Mouse (Mus musculus) MEL (cell line): Measurements from ENCODE around the gene Smg5. TPM values are rescaled to one million over a fixed set of nuclear protein-coding genes. Genes with fewer than 3 reads are reported as not detected.
A peak's percentile ranks its signal among the peaks of the same experiment; 100 is the strongest.

ENCODE experiments used
- DNase-seq: peaks from one replicate; pipeline ENCODE4 v3.0.0; 2011; ENCODE audit warnings: low read depth, low spot score
- H3K27ac ChIP-seq: 2 replicates; pipeline ENCODE4 v1.5.1; 2012; ENCODE audit warnings: low read depth, mild to moderate bottlenecking, control low read depth, low read length, moderate library complexity; ENCODE audit not compliant: control insufficient read depth
- H3K27me3 ChIP-seq, 2 experiments: fragments of 150-350 bp in 1 of 2; sonication (generic) in 1 of 2; 2 replicates each; pipeline ENCODE4 v1.6.1; 2012; ENCODE audit warnings: low read length in 2 of 2, mild to moderate bottlenecking in 2 of 2, improper control_type of control experiment in 1 of 2, moderate library complexity in 1 of 2; ENCODE audit not compliant: insufficient read depth in 2 of 2, control insufficient read depth in 1 of 2
- H3K36me3 ChIP-seq, 2 experiments: 2 replicates each; pipeline ENCODE4 v1.6.1; 2012 to 2014; ENCODE audit warnings: low read length in 2 of 2, improper control_type of control experiment in 1 of 2, inconsistent platforms in 1 of 2, mild to moderate bottlenecking in 1 of 2; ENCODE audit not compliant: insufficient read depth in 2 of 2, control insufficient read depth in 1 of 2
- H3K4me1 ChIP-seq, 2 experiments: fragments of 150-350 bp in 1 of 2; sonication (generic) in 1 of 2; 2 replicates each; pipeline ENCODE4 v1.6.1; 2012; ENCODE audit warnings: low read length in 2 of 2, improper control_type of control experiment in 1 of 2, mild to moderate bottlenecking in 1 of 2; ENCODE audit not compliant: insufficient read depth in 2 of 2, control insufficient read depth in 1 of 2
- H3K4me3 ChIP-seq, 2 experiments: fragments of 150-350 bp in 1 of 2; sonication (generic) in 1 of 2; 2 replicates each; pipeline ENCODE4 v1.5.1; 2012; ENCODE audit warnings: low read depth in 2 of 2, low read length in 2 of 2, mild to moderate bottlenecking in 2 of 2, moderate library complexity in 2 of 2, control low read depth in 1 of 2, improper control_type of control experiment in 1 of 2; ENCODE audit not compliant: control insufficient read depth in 1 of 2, insufficient read depth in 1 of 2
- H3K79me2 ChIP-seq: 2 replicates; pipeline ENCODE4 v1.6.1; 2012; ENCODE audit warnings: mild to moderate bottlenecking, low read length, moderate library complexity; ENCODE audit not compliant: control insufficient read depth, poor library complexity, insufficient read depth
- H3K9ac ChIP-seq: 2 replicates; pipeline ENCODE4 v1.6.1; 2012; ENCODE audit warnings: low read depth, mild to moderate bottlenecking, control low read depth, low read length, moderate library complexity; ENCODE audit not compliant: control insufficient read depth, poor library complexity, severe bottlenecking
- H3K9me3 ChIP-seq: fragments of 150-350 bp; sonication (generic); replicated peaks from 2 replicates; pipeline ENCODE4 v1.6.1; 2012; ENCODE audit warnings: mild to moderate bottlenecking, low read length, improper control_type of control experiment, moderate library complexity; ENCODE audit not compliant: insufficient read depth
- BHLHE40 ChIP-seq: IDR thresholded peaks from 2 replicates; pipeline ENCODE4 v1.6.1; 2012; ENCODE audit warnings: low read depth, mild to moderate bottlenecking, inconsistent platforms, low read length, improper control_type of control experiment, borderline replicate concordance
- CHD2 ChIP-seq: IDR thresholded peaks from 2 replicates; pipeline ENCODE4 v1.6.1; 2011; ENCODE audit warnings: low read length, improper control_type of control experiment
- CTCF ChIP-seq, 3 experiments: IDR thresholded peaks in 2 of 3; conservative IDR thresholded peaks in 1 of 3; 2 replicates each; pipeline ENCODE4 v1.5.1; 2011 to 2012; ENCODE audit warnings: low read length in 3 of 3, low read depth in 2 of 3, mild to moderate bottlenecking in 2 of 3, improper control_type of control experiment in 1 of 3, inconsistent platforms in 1 of 3, mixed read lengths in 1 of 3, moderate library complexity in 1 of 3; ENCODE audit not compliant: control insufficient read depth in 1 of 3, insufficient read depth in 1 of 3, poor library complexity in 1 of 3, severe bottlenecking in 1 of 3
- GABPA ChIP-seq: IDR thresholded peaks from 2 replicates; pipeline ENCODE4 v1.6.1; 2012; ENCODE audit warnings: low read depth, mild to moderate bottlenecking, inconsistent platforms, low read length, improper control_type of control experiment, moderate library complexity
- MAX ChIP-seq: IDR thresholded peaks from 2 replicates; pipeline ENCODE4 v1.6.1; 2011; ENCODE audit warnings: low read length, improper control_type of control experiment
- MXI1 ChIP-seq: IDR thresholded peaks from 2 replicates; pipeline ENCODE4 v1.6.1; 2011; ENCODE audit warnings: mild to moderate bottlenecking, low read depth, low read length, improper control_type of control experiment
- MYC ChIP-seq: IDR thresholded peaks from 2 replicates; pipeline ENCODE4 v1.6.1; 2011; ENCODE audit warnings: low read depth, mild to moderate bottlenecking, low read length, improper control_type of control experiment, moderate library complexity
- POLR2AphosphoS2 ChIP-seq: IDR thresholded peaks from 2 replicates; pipeline ENCODE4 v1.6.1; 2011; ENCODE audit warnings: low read length, improper control_type of control experiment
- RAD21 ChIP-seq: IDR thresholded peaks from 2 replicates; pipeline ENCODE4 v1.6.1; 2011; ENCODE audit warnings: mild to moderate bottlenecking, low read depth, low read length, improper control_type of control experiment
- RCOR1 ChIP-seq: IDR thresholded peaks from 2 replicates; pipeline ENCODE4 v1.6.1; 2012; ENCODE audit warnings: low read depth, mild to moderate bottlenecking, inconsistent platforms, low read length, improper control_type of control experiment
- SIN3A ChIP-seq: IDR thresholded peaks from 2 replicates; pipeline ENCODE4 v1.6.1; 2012; ENCODE audit warnings: low read length, improper control_type of control experiment, inconsistent platforms
- SMC3 ChIP-seq: IDR thresholded peaks from 2 replicates; pipeline ENCODE4 v1.6.1; 2011; ENCODE audit warnings: low read depth, low read length, improper control_type of control experiment
- TBP ChIP-seq: IDR thresholded peaks from 2 replicates; pipeline ENCODE4 v1.8.0; 2011; ENCODE audit warnings: low read depth, low read length, improper control_type of control experiment
- TCF12 ChIP-seq: IDR thresholded peaks from 2 replicates; pipeline ENCODE4 v1.6.1; 2014; ENCODE audit warnings: low read depth, mild to moderate bottlenecking, inconsistent platforms, low read length, improper control_type of control experiment, moderate library complexity
- USF1 ChIP-seq: IDR thresholded peaks from 2 replicates; pipeline ENCODE4 v1.6.1; 2014; ENCODE audit warnings: low read depth, mild to moderate bottlenecking, inconsistent platforms, low read length, improper control_type of control experiment, moderate library complexity
- ZC3H11A ChIP-seq: IDR thresholded peaks from 2 replicates; pipeline ENCODE4 v1.6.1; 2012; ENCODE audit warnings: low read depth, mild to moderate bottlenecking, inconsistent platforms, low read length, improper control_type of control experiment
- ZNF384 ChIP-seq: IDR thresholded peaks from 2 replicates; pipeline ENCODE4 v1.6.1; 2012; ENCODE audit warnings: low read depth, mild to moderate bottlenecking, inconsistent platforms, low read length, improper control_type of control experiment
- polyA plus RNA-seq, 2 experiments: library from polyadenylated mRNA; stranded (reverse) in 1 of 2; unstranded in 1 of 2; fragments of >175 nt in 1 of 2; fragments of >200 nt in 1 of 2; gene quantifications; 2 replicates each; pipeline versions ENCODE4 v1.2.1 to v1.2.4; 2012; ENCODE audit warnings: low replicate concordance in 2 of 2, low read depth in 1 of 2; ENCODE audit not compliant: insufficient read length in 2 of 2, insufficient read depth in 1 of 2, missing spikeins in 1 of 2
- total RNA-seq: library from RNA; depleted of rRNA; stranded (reverse); fragments of 300-350 nt; gene quantifications from 2 replicates; pipeline ENCODE4 v1.2.3, GENCODE M21; 2012

The Smg5 gene
- total and polyA plus RNA-seq, 3 experiments = 97.9 to 148 (median 123) TPM

DNA sequence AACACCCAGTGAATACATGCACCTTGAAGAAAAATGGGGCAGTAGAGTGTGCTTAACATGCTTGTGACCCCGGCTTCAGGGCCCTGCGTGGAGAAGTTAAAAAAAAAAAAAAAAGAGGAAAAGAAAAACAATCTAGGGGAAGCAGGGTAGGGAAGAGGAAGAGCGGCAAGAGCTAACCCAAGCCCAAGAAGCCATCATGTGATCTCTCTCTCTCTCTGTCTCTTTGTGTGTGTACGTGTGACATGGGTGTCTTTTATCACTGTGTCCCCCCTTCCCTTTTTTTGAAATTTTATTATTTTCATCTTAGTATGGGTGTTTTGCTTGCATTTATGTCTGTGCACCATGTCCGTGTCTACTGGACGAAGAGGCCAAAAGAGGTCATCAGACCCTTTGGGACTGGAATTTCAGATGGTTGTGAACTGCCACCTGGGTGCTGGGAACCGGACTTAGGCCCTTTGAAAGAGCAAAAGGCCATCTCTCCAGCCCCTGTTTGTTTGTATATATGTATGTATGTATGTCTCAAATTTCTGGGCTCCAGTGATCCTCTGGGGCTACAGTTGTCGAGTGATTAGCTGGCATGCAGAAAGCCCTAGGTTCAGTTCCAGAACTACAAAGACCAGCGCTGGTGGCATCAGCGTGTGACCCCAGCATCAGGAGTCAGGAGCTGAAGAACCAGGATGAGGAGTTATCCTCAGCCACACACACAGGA is 67.6 kb downstream of the Smg5 start:
- peaks cover 13% of the 10 kb centered on the region; the same call in 1 of the 2 replicates for H3K79me2 ChIP-seq
- peaks cover 1 to 4% of the 10 kb centered on the region in 2 experiments for H3K36me3 ChIP-seq
- no peak overlapping the region for H3K9ac ChIP-seq
- H3K9me3 ChIP-seq = no peaks in the 10 kb centered on the region
- no peaks in the 10 kb centered on the region for H3K27me3 ChIP-seq
- H3K4me1 ChIP-seq = peaks cover 0 to 6% of the 10 kb centered on the region in 2 experiments; a peak in 1 of 4 replicates
- H3K4me3 ChIP-seq = no peak overlapping the region
- TF ChIP-seq USF1 (no peak), GABPA (no peak), ZNF384 (peak; percentile 67), CHD2 (no peak)
- DNase-seq = no peak
- no peak overlapping the region for H3K27ac ChIP-seq

DNA sequence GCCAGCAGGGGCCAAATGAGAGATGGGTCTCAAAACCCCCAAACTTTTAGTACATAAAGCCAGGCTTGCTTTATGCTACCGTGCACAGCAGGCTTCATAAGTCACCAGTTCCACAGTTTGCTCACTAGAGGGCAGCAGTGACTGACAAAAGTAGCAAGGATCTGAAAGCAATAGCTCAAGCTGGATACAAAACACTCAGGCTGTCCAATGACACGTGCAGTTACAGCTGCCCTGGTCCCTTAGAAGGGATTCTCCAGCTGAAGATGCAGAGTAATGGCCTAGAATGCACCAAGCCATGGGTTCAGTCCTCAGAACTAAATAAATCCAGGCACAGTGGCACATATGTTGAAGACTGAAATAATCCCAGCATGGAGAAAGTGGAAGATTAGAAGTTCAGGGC is 71.0 kb downstream of the Smg5 start:
- H3K79me2 ChIP-seq = peaks cover 26% of the 10 kb centered on the region
- peaks cover 2 to 15% of the 10 kb centered on the region in 2 experiments for H3K36me3 ChIP-seq
- H3K9me3 ChIP-seq = no peaks in the 10 kb centered on the region
- TF ChIP-seq RCOR1 = no peak
- TF ChIP-seq POLR2AphosphoS2 = no peak
- peak; percentile 80; the same call in 1 of the 2 replicates for TF ChIP-seq BHLHE40
- peak; percentile 96 for TF ChIP-seq SMC3
- peak; percentile 99 for TF ChIP-seq RAD21
- peak; percentile 94 for TF ChIP-seq SIN3A
- TF ChIP-seq MYC = peak; percentile 96
- TF ChIP-seq USF1 = 0 out of 2 replicates have a peak, but pooled peaks have one; percentile 21
- TF ChIP-seq MAX = peak; percentile 81
- peak; percentile 97 for TF ChIP-seq ZC3H11A
- TF ChIP-seq CTCF (IDR thresholded peaks at IDR 0.05 in 2 of 3, conservative IDR thresholded peaks at IDR 0.05 in 1 of 3; ENCODE audit: control insufficient read depth in 1 of 3, insufficient read depth in 1 of 3, low read depth in 2 of 3, low read length in 3 of 3, poor library complexity in 1 of 3, severe bottlenecking in 1 of 3) = peak; percentile 83 to 100 (median 96)
- peak; percentile 91 for TF ChIP-seq MXI1
- TF ChIP-seq TBP = 0 out of 2 replicates have a peak, but pooled peaks have one; percentile 17
- no peak for TF ChIP-seq TCF12
- TF ChIP-seq, all 39 proteins: peak for 11
- Histone ChIP-seq H3K4me3 (no peak overlapping the region), H3K9ac (no peak overlapping the region), H3K27me3 (no peaks in the 10 kb centered on the region), H3K27ac (no peak overlapping the region), H3K4me1 (peaks cover 0 to 26% of the 10 kb centered on the region in 2 experiments; a peak in 3 of 4 replicates)
- DNase-seq = peak; percentile 95
